Mouse (Mus musculus) retina, embryonic 14.5 days (tissue): ENCODE measurements around the gene Tmem266.

Experiments
- DNase-seq: peaks from one replicate; pipeline ENCODE4 v3.0.0-alpha.2; 2015; ENCODE audit warnings: low spot score

Tmem266 gene

DNA sequence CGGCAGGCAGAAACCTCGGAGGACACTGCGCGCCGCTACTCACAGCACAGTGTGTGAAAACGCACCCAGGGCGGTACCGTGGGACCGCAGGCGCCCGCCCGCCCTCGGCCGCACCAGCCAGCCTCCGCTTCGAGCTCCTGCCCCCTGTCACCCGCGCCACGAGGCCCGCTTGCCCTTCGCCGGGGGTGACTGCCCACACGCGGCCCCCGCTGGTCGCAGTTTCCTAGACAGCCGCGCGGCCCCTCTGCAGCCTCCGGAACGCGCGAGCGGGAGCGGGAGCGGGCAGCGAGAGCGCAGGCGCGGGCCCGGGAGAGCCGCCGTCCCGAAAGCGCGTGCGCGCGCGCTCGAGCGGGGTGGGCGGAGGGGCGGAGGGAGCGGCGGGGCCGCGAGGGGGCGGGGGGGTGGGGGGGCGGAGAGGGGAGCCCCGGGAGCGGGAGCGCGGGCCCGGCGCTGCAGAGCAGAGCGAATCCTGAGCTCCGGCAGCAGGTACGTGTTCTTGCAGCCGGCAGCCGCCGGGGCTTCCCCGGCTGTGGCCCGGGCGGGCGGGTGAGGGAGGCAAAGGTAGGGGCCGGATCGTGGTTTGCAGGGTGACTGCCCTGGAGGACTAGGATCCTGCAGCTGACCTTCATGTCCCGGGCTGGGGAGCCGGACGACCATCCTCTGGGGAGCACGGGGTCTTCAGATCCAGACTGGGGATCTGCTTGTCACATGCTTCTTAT, at the start of gene Tmem266, which contains the start of gene Nrg4:
Gene Tmem266 (plus strand): TSS at position 399 of the 719 bp plus-strand sequence.
Gene Nrg4 (minus strand): TSS at position 330 of the 719 bp plus-strand sequence.
- peak; percentile 86 for DNase-seq

DNA sequence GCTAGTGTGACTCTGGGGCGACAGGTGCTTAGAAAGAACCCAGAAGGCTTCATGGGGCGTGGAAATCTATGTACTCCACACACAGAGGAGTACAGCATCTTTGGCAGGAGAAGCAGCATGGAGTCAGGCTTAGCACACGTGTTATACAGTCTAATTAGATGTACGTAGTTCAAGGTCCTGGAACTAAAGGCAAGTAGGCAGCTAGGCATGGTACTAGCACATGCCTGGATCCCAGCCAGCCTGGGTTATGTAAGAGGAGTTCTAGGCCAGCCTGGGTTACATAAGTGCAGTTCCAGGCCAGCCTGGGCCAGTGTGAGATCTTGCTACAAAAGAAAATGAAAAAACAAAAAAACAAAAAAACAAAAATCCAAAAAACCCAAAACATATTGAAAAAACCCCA, 49.2 kb upstream of the Tmem266 start:
- DNase-seq: no peak

DNA sequence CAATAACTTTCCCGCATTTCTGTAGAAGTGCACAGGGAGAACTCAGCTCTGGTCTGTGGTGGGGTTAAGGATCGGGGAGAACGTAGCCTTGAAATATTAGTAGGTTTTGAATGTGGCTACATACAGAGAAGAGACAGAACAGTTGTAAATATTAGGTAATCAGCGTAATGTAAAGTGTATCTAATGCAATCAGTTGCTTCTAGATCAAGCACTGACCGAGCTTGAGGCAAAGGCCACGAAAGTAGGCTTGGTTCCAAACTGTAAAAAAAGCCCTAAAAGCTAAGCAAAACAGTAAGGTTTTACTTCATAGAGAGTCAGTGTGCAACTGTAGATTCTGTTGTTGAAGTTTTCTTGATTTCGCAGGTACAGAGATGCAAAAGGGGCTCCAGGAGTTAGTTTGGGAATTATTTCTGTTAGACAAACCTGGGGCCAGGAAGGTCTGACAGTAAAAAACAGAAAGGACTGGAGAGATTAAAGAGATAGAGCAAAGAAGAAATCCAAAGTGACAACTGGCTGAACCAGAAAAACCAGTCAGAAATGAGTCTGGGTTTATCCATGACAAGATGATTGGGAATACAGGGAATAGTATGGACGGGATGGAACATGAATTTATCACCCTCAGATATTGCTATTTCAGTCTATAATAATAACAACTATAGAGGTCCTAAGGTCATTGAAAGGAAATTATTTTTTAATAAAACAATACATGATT, 47.4 kb upstream of the Tmem266 start:
- no peak for DNase-seq

DNA sequence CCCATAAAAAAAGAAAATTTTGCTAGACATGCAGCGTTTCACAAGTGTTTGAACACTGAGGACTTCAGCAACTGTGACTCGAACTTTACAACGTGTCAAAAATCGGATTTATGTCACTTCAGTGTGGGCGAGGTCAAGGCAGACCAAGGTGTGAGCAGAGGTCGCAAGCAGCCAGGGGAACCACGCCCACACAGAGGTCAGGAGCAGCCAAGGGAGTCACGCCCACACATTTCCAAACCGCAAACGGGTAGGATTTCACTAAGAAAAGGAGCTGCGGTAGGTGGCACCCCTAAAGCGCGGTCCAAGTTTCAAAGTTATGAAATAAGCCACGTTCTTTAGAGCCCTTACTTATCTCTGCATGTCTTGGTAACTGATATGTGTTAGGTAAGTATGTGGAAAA, 43.2 kb upstream of the Tmem266 start:
- DNase-seq: no peak

DNA sequence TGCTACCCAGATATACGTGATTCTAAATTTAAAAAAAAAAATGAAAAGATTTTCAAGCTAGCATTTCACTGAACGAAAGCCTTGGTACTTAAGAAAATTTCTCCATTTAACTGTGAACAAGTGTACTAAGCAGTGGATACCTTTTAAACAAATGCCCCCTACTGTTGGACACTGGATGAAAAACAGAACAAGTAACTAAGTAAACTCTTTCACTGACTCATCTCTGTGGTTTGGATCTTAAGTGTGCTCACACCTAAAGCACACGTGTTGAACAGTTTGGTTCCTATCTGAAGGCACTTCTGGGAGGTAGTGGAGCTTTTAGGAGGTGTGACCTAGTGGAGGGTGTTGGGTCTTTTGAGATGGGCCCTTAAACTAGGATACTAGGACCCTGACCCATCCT, 41.5 kb upstream of the Tmem266 start:
- no peak for DNase-seq

DNA sequence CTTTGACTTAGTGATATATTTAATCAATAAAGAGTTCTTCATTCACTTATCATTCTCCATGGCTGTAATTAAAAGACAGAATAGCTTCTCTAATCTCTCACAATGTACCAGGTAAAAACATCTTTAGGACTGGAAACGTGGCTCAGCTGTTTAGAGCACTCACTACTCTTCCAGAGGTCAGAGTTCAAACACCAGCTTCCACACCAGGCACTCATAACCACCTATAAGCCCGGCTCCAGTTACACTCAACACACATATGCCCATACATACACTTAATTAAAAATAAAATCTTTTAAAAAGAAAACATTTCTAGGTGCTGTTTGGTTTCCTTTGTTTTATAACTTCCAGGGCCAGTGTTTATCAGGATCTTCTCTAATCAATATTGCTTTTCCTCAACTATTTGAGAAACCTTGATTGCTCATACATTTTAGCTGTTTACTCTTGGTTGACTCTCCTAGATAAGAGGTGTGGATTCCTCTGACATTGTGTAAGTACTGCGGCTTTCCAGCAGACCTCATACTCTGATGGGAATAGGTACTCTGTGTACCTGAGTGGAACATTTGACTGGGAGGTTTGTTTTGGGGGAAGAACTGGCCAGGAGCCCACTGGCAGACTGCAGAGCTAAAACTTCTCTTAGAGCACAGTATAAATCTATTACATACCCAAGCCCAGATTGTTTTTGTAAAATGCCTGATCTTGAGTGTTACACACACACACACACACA, 37.1 kb upstream of the Tmem266 start:
- no peak for DNase-seq

DNA sequence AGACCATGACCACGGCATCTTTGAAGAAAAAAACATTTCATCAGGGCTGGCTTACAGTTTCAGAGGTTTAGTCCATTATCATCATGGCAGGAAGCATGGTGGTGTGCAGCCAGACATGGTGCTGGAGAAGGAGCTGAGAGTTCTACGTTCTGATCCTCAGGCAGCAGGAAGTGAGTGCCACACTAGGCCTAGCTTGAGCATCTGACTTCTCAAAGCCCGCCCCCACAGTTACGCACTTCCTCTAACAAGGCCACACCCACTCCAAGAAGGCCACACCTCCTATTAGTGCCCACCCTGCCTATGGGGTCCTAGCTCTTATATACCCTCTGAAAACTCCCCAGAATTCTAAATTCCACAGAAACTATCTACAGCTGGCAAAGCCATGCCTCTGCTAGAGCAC, 34.7 kb upstream of the Tmem266 start:
- DNase-seq: no peak

DNA sequence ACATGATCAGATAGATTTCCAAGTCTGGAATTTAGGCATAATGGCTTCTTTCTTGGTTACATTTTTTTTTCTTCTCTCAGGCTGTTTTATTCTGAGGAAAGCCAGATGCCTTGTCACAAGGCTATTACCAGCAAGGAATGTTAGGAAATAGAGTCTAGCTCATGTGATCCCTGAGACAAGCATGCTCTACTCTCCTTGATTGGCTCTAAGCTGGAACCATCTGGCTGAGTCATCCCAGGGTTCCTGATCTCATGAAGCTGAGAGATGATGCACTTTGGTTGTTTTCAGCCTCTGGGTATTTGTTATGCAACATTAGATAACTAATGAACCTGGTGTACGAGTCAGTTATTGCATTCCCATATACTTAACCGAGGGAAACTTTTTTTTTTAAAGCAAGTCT, 30.5 kb upstream of the Tmem266 start:
- DNase-seq: no peak

DNA sequence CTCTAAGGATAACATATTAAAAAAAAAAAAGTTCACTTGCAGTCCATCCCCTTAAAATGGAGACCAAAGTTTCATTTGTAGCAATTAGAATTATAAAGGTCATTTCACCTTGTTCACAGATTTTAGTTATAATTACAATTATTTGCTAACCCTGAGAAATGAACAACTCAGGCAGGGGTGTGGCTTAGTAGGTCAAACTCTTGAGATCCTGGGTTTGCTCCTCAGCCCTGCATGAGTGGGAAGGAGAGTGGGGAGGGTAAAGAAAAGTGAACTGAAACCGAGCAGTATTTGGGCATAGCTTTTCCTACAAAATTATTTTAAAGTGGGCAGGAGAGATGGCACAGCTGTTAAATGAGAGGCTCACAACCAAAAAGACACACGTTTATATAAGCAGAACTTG, 19.6 kb upstream of the Tmem266 start:
- DNase-seq: no peak

DNA sequence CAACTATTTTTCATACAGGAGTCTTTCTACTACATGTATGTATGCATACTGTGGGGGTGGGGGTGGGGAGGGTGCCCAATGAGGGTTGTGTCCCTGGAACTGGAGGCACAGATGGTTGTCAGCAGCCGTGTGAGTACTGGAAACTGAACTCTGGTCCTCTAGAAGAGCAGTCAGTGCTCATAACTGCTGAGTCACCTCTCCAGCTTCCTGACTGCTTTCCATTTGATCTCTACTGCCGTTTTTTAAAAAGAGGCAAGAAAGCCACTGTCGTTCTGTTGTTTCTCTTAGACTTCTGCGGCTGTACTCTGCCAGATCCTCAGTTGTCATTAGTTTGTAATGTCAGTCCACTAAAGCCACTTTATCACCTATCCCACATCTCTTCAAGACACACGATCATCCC, 19.2 kb upstream of the Tmem266 start:
- DNase-seq: no peak

DNA sequence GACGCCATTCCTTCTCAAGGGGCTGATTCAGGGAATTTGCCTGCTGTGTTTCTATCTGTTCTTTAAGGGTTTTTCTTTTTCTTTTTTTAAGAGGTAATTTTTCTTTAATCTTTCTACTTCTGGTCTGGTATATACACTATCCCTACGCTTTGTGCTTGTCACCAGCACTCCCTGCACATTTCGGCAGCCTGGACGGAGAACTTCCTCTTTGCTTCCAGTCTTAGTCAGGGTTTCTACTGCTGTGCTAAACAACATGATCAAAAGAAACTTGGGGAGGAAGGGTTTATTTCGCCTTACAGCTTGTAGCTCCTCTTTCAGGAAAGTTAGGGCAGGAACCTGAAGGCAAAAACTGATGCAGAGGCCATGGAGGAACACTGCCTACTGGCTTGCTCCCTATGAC, 18.3 kb upstream of the Tmem266 start:
- no peak for DNase-seq

DNA sequence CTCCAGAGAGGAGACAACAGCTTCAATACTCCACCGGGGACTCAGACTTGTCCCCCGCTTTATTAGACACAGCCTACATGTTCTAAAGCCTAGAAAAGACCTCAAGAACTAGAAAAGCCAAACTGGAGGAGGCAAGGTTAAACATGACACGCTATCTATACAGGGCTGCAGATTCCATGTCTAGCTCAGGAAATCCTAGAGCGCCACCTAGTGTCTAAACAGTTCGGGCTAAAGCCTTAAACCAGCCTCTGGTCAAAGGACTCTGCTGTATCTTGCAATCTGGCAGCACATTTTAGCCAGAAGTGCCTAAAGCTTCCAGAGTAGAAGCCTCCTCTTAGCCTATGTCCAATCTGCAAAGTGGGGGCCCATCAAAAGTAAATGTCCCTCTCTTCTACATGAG, 15.2 kb upstream of the Tmem266 start:
- DNase-seq: peak; percentile 97

DNA sequence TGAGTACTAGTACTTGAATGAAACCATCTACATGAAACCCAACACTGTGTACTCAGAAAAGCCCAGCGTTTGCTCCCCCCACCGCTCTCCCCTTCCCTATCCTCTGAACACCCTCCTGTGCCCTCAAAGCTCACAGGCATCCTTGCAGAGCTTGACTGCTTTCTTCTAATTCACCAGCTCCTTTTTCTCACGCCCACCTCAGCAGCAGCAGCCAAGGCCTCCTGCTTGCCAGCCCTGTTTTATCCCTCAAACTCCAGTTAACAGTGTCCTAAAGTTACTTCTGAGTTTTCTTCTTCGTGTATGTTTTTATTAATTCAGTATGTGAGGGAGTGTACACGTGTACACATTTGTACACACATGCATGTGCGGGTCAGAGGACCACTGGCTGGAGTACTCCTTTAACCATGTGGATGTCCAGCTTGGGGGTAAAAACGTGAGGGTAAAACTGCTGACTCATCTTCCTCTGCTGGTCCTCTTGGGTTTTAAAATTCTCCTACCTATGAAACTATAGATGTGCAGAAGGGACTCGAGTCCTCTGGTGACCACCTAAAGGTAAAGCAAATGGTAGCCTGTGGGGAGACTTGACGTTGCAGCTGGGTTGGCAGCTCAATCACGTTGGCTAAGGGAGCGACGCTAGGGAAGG, 13.0 kb upstream of the Tmem266 start:
- no peak for DNase-seq

DNA sequence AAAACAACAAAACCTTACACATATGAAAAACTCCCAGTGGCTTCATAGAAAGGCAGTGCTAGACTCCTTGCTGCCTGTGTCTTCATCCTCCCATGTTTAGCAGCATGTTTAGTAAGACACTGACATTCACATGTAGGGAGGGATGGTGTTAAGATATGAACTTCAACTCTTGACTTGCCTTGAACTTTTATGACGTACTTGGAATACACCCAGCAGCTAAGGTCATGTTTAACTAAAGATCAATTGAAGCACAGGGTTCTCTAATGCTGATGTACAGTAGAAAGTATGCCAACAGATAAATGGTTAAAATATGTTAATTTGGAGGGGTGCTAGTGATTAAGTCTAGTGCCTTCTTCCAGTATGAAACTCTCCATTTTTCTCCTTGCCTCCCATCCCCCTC, 4.1 kb upstream of the Tmem266 start:
- no peak for DNase-seq

DNA sequence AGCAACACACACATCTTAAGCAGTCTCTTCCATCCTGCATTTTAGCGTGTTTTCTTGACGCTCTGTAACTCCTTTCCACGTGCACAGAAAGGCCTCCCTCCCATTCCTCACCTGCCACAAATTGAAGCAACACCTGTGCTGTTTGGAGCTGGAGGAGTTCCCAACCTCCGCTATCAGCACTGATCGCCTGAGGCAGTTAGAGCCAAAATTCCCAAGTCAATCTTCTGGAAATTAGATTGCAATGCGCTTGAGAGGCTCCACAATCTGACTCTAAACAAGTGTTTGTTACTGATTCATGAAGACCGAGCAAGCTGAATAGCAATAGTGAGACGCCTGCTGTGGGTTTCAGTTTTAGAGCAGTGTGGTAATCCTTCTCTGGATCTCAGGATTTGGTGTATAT, 2.6 kb upstream of the Tmem266 start:
- DNase-seq: no peak

DNA sequence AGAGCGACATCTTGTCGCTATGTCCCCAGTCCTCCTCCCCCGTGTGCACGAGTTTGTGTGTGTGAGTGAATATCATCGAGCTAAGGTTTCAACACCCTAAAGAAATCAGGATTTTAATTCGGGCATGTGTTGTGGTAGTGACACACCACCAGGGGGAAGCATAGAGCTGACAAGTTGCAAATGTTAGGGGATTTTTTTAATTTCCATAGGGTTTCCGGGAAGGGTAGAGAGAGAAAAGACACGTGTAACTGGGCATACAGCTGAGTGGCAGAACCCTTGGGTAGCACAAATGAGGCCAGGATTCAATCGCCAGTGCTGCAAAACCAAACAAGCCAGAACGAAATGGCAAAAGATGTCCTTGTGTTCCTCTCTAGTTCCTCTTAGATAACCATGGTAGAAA, 2.2 kb upstream of the Tmem266 start:
- DNase-seq: peak; percentile 39

DNA sequence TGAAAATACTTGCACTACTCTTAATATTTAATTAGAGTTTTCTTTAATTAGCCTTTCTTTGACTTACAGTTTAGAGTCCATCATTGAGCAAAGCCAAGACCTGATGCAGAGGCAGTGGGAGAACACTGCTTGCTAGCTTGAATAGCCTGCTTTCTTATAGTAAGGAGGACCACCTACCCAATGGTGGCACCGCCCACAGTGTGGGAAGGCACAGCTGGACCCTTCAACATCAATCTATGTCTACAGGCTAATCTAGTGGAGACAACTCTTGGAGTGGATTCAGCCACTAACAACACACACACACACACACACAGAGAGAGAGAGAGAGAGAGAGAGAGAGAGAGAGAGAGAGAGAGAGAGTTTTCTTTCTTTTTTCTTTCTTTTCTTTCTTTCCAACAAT, 1.7 kb upstream of the Tmem266 start:
- peak; percentile 92 for DNase-seq

DNA sequence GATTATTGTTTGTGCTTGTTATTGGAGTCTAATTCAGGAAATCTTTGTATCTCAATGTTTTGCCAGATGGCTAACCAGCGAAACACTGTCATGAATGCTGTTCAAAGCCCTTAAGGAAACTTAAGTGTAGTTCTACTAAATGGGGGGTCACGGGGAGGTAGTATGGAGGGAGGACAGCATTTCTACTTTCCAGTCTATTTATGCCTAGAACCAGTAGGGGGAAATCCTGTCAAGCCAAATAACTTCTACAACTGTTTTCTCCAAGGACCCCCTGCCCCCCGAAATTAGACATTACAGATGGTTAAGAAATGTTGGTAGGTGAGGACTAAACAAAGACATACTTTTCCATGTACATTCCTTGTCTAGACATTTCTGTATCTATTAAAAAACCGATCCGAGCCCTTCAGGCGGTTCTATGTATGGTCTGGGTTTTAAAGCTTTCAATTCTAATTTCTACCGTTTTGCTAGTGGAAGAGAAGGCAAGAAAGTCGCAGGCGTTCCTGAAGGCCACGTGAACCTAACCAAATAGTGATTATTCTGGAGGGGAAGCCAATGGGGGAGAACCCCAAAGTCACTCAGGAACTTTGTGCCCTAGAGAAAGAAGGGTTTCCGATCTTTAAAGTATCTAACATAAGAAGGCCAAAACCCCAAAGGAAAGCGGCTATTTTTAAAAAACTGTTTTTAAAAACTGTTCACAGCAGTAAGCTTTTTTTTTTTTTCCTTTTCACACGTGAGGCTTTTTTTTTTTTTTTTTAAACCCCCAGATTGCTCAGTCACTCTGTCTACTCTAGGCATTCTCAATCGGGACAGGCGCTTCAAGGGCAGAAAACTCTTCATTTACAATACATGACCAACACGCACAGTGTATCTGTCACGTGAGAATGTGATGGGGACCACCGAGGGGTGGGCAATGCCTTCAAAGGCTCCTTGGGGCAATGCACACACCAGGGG, 874 bp upstream of the Tmem266 start:
- peak; percentile 60 for DNase-seq

DNA sequence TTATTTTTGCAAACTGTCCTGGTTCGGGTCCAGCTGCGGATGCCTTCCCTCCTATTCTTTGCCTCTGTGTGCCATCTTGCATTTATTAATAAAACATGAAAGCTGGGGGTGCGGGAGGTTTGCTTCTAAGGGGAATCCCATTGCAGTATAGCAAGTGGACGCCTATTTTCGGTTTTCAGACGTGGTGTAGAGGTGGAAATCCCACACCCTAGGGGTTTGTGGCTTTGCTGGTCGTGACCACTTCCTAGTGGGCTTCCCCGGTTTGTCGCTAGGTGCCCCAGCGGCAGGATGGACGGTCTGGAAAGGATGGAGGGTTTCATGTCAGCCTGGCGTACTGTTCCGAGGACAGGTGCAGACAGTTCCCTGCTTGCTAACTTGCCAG, 512 bp downstream of the Tmem266 start:
- DNase-seq: no peak

DNA sequence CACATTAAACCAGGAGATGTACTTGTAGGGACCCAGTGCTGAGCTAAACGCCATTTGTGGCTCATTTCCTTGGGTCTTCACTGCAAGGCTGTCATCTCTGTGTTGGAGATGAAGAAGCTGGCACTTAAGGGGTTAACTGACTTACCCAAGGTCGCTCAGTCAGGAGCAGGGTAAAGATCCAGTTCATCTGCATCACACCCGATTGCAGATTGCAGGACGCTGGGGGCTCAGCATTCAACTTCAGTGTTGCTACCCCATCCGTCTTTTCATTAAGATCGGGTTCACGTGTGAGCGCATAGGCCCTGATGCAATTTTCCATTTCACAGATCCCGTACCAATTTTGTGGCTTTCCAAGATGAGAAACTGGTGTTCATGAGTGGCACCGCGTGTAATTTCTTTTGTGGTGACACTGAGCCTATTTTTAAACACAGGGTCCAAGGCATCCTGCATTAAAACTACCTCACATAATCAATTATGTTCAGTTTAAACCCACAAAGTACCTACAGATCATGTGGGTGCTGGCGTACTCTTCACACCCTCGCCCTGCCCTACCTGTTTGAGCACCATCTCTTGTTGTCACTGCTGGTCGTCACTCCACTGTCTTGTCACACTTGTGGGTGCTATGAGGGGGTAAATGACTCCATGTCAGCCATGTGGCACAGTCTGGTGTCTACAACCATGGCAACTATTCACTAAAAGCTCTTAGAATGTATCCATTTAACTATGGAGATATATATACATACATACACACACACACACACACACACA, 1.6 kb downstream of the Tmem266 start:
- peak; percentile 18 for DNase-seq

DNA sequence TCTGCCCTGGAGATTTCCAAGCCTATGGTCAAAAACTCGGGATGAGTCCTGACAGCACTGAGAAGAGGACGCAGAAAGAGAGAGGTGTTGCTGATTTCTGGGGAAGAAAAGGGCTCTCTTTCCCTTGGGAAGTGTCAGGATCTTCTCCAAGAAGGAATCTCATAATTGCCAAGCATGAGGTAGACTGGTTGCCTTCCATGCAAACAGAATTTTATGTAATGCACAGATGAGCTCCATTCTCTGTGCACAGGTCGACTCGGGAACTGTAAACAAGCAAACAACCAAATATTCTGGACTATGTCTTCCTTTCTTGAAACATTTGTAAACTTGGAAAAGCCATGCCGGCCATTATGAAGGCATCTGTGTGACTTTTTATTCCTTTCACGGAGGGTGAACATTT, 2.7 kb downstream of the Tmem266 start:
- DNase-seq: no peak
